Mouse (Mus musculus) C2C12 (cell line): Measurements from ENCODE around the gene Socs7. TPM values are rescaled to one million over a fixed set of nuclear protein-coding genes. Genes with fewer than 3 reads are reported as not detected.

ENCODE experiments used
- H3K27me3 ChIP-seq: one replicate; pipeline ENCODE4 v1.6.1; 2011; ENCODE audit not compliant: control insufficient read depth, insufficient read depth, insufficient read length
- H3K36me3 ChIP-seq: one replicate; pipeline ENCODE4 v1.6.1; 2011; ENCODE audit not compliant: control insufficient read depth, insufficient read depth
- H3K4me3 ChIP-seq: one replicate; pipeline ENCODE4 v1.5.1; 2011; ENCODE audit warnings: mild to moderate bottlenecking, control low read depth; ENCODE audit not compliant: poor library complexity, insufficient read depth, severe bottlenecking
- H3K79me2 ChIP-seq: one replicate; pipeline ENCODE4 v1.6.1; 2011; ENCODE audit not compliant: control insufficient read depth, insufficient read depth
- H3K79me3 ChIP-seq: one replicate; pipeline ENCODE4 v1.6.1; 2011; ENCODE audit warnings: low read depth, control low read depth
- H3ac ChIP-seq: one replicate; pipeline ENCODE3; 2011; ENCODE audit warnings: low read depth; ENCODE audit not compliant: control insufficient read depth, insufficient read length
- CEBPB ChIP-seq: IDR thresholded peaks from one replicate; pipeline ENCODE4 v1.6.1; 2011; ENCODE audit warnings: low read depth, mild to moderate bottlenecking, control low read depth, moderate library complexity
- CTCF ChIP-seq: IDR thresholded peaks from one replicate; pipeline ENCODE4 v1.5.1; 2011; ENCODE audit not compliant: control insufficient read depth, insufficient read depth, insufficient read length
- FOSL1 ChIP-seq: IDR thresholded peaks from one replicate; pipeline ENCODE4 v1.8.0; 2011; ENCODE audit warnings: mild to moderate bottlenecking, low read length; ENCODE audit not compliant: poor library complexity, insufficient read depth, severe bottlenecking
- MAX ChIP-seq: IDR thresholded peaks from one replicate; pipeline ENCODE4 v1.6.1; 2011; ENCODE audit warnings: mild to moderate bottlenecking, control low read depth
- MYOD1 ChIP-seq: IDR thresholded peaks from one replicate; pipeline ENCODE4 v1.6.1; 2011; ENCODE audit warnings: low read depth; ENCODE audit not compliant: control insufficient read depth, insufficient read length
- MYOG ChIP-seq: IDR thresholded peaks from one replicate; pipeline ENCODE4 v1.6.1; 2011; ENCODE audit not compliant: control insufficient read depth, insufficient read length; ENCODE audit errors: extremely low read depth
- USF1 ChIP-seq: IDR thresholded peaks from one replicate; pipeline ENCODE4 v1.6.1; 2011; ENCODE audit warnings: low read depth, mild to moderate bottlenecking, control low read depth, moderate library complexity
- polyA plus RNA-seq: library from polyadenylated mRNA; unstranded; fragments of >200 nt; fragmentation: generic; extraction: Trizol; gene quantifications from one replicate; pipeline ENCODE4 v1.2.1, GENCODE M21; 2012; ENCODE audit warnings: missing spikeins

Socs7 gene
- polyA plus RNA-seq, 1 experiment: 8.1 TPM

- no peak overlapping the region for H3K4me3 ChIP-seq
- no peak overlapping the region for H3ac ChIP-seq
- H3K79me3 ChIP-seq: peaks cover 35% of the 10 kb centered on the region
- TF ChIP-seq FOSL1 (no peak), MYOD1 (no peak)
- H3K36me3 ChIP-seq: peaks cover 6% of the 10 kb centered on the region
- H3K27me3 ChIP-seq: no peaks in the 10 kb centered on the region
- H3K79me2 ChIP-seq: peaks cover 71% of the 10 kb centered on the region
These were observed 8.2 kb downstream of the Socs7 start for GRCm38 (mm10) chr11:97370329-97371091.

GRCm38 (mm10) chr11:97372159-97372864 lies 10.0 kb downstream of the Socs7 start:
- no peak for TF ChIP-seq MYOD1
- no peak for TF ChIP-seq MAX
- no peak for TF ChIP-seq CEBPB
- TF ChIP-seq FOSL1: no peak
- no peak for TF ChIP-seq USF1
- no peak for TF ChIP-seq CTCF
- TF ChIP-seq MYOG: no peak
- H3K36me3 ChIP-seq: peaks cover 6% of the 10 kb centered on the region

GRCm38 (mm10) chr11:97373402-97373801 lies 11.1 kb downstream of the Socs7 start:
- TF ChIP-seq FOSL1 (no peak), CTCF (no peak), MYOG (no peak), USF1 (no peak), CEBPB (no peak), MAX (no peak), MYOD1 (no peak)
- H3K36me3 ChIP-seq: peaks cover 10% of the 10 kb centered on the region

More at GRCm38 (mm10) chr11:97372159-97372864, 10.0 kb downstream of the Socs7 start:
- H3K79me3 ChIP-seq: peaks cover 26% of the 10 kb centered on the region
- H3K4me3 ChIP-seq: no peak overlapping the region
- H3ac ChIP-seq: no peak overlapping the region
- peaks cover 53% of the 10 kb centered on the region for H3K79me2 ChIP-seq
- H3K27me3 ChIP-seq: no peaks in the 10 kb centered on the region

GRCm38 (mm10) chr11:97380036-97380435 lies 17.7 kb downstream of the Socs7 start:
- H3K27me3 ChIP-seq: no peaks in the 10 kb centered on the region
- TF ChIP-seq CTCF (no peak), MAX (no peak), FOSL1 (no peak), MYOD1 (no peak)
- H3K79me3 ChIP-seq: no peaks in the 10 kb centered on the region
- H3K36me3 ChIP-seq: peaks cover 23% of the 10 kb centered on the region
- no peak overlapping the region for H3K4me3 ChIP-seq
- no peak overlapping the region for H3ac ChIP-seq
- no peaks in the 10 kb centered on the region for H3K79me2 ChIP-seq

More at GRCm38 (mm10) chr11:97373402-97373801, 11.1 kb downstream of the Socs7 start:
- Histone ChIP-seq H3ac (no peak overlapping the region), H3K79me3 (peaks cover 18% of the 10 kb centered on the region), H3K79me2 (peaks cover 42% of the 10 kb centered on the region), H3K4me3 (no peak overlapping the region), H3K27me3 (no peaks in the 10 kb centered on the region)

- Histone ChIP-seq H3K27me3 (no peaks in the 10 kb centered on the region), H3K79me2 (no peaks in the 10 kb centered on the region), H3K4me3 (no peak overlapping the region), H3ac (no peak overlapping the region), H3K36me3 (peaks cover 39% of the 10 kb centered on the region), H3K79me3 (no peaks in the 10 kb centered on the region)
- no peak for TF ChIP-seq CEBPB
- TF ChIP-seq USF1: no peak
- TF ChIP-seq MAX: no peak
- no peak for TF ChIP-seq FOSL1
- no peak for TF ChIP-seq MYOD1
- TF ChIP-seq CTCF: no peak
- TF ChIP-seq MYOG: no peak
These were observed 20.7 kb downstream of the Socs7 start for GRCm38 (mm10) chr11:97383017-97383416.

- H3K36me3 ChIP-seq: peaks cover 31% of the 10 kb centered on the region
- no peak overlapping the region for H3ac ChIP-seq
- no peaks in the 10 kb centered on the region for H3K79me3 ChIP-seq
- TF ChIP-seq USF1: no peak
- TF ChIP-seq MYOG: no peak
- no peak overlapping the region for H3K4me3 ChIP-seq
- H3K79me2 ChIP-seq: no peaks in the 10 kb centered on the region
- H3K27me3 ChIP-seq: no peaks in the 10 kb centered on the region
These were observed 21.4 kb downstream of the Socs7 start for GRCm38 (mm10) chr11:97383764-97384163.
